Mouse (Mus musculus): ENCODE data around the gene Fgf4.
"Not testable (repeated sequence)": the region's sequence is repeated elsewhere in the genome, so short reads cannot be mapped to it uniquely, and the experiment has no call there.

Fgf4 gene

GRCm38 (mm10) chr7:144864160-144864670, 17.0 kb downstream of the Fgf4 start:
- DNase-seq (ENCODE audit: low read depth in 1 of 2, low spot score in 2 of 2): no peak

- DNase-seq (ENCODE audit: low read depth in 1 of 2, low spot score in 2 of 2): no peak
These were observed 20.0 kb downstream of the Fgf4 start for GRCm38 (mm10) chr7:144867161-144867560.

GRCm38 (mm10) chr7:144867602-144868001, 20.4 kb downstream of the Fgf4 start:
- no peak for DNase-seq (ENCODE audit: low read depth in 1 of 2, low spot score in 2 of 2)

- no peak for DNase-seq (ENCODE audit: low read depth in 1 of 2, low spot score in 2 of 2)
These were observed 25.3 kb downstream of the Fgf4 start for GRCm38 (mm10) chr7:144872420-144872819.

GRCm38 (mm10) chr7:144873160-144873559, 26.0 kb downstream of the Fgf4 start:
- no peak for DNase-seq (ENCODE audit: low read depth in 1 of 2, low spot score in 2 of 2)

- DNase-seq (ENCODE audit: low read depth in 1 of 2, low spot score in 2 of 2): no peak
These were observed 27.1 kb downstream of the Fgf4 start for GRCm38 (mm10) chr7:144874226-144874625.

- no peak for DNase-seq (ENCODE audit: low read depth in 1 of 2, low spot score in 2 of 2)
These were observed 31.2 kb downstream of the Fgf4 start for GRCm38 (mm10) chr7:144878401-144878800.

GRCm38 (mm10) chr7:144883106-144883505, 35.9 kb downstream of the Fgf4 start:
- DNase-seq (ENCODE audit: low read depth in 1 of 2, low spot score in 2 of 2): no peak

- DNase-seq (ENCODE audit: low read depth in 1 of 2, low spot score in 2 of 2): no peak
These were observed 40.5 kb downstream of the Fgf4 start for GRCm38 (mm10) chr7:144887672-144888071.

- DNase-seq (ENCODE audit: low read depth in 1 of 2, low spot score in 2 of 2): no peak
These were observed 41.6 kb downstream of the Fgf4 start for GRCm38 (mm10) chr7:144888564-144889299.

GRCm38 (mm10) chr7:144890661-144891060, 43.5 kb downstream of the Fgf4 start:
- DNase-seq (ENCODE audit: low read depth in 1 of 2, low spot score in 2 of 2): not testable (repeated sequence)

- DNase-seq (ENCODE audit: low read depth in 1 of 2, low spot score in 2 of 2): no peak
These were observed 44.7 kb downstream of the Fgf4 start for GRCm38 (mm10) chr7:144891863-144892262.

GRCm38 (mm10) chr7:144892322-144892721, 45.2 kb downstream of the Fgf4 start:
- no peak for DNase-seq (ENCODE audit: low read depth in 1 of 2, low spot score in 2 of 2)

GRCm38 (mm10) chr7:144894191-144894590, 47.0 kb downstream of the Fgf4 start:
- DNase-seq (ENCODE audit: low read depth in 1 of 2, low spot score in 2 of 2): no peak

GRCm38 (mm10) chr7:144894706-144895105, 47.5 kb downstream of the Fgf4 start:
- DNase-seq (ENCODE audit: low read depth in 1 of 2, low spot score in 2 of 2): no peak

GRCm38 (mm10) chr7:144895305-144896111, 48.3 kb downstream of the Fgf4 start:
- DNase-seq (ENCODE audit: low read depth in 1 of 2, low spot score in 2 of 2): no peak

GRCm38 (mm10) chr7:144896294-144897218, 49.4 kb downstream of the Fgf4 start, which contains the start of gene Fgf15:
Gene Fgf15 (plus strand): TSS chr7:144896531.
- DNase-seq (ENCODE audit: low read depth in 1 of 2, low spot score in 2 of 2): no peak

- DNase-seq (ENCODE audit: low read depth in 1 of 2, low spot score in 2 of 2): no peak
These were observed 51.3 kb downstream of the Fgf4 start for GRCm38 (mm10) chr7:144898506-144898905.

- DNase-seq (ENCODE audit: low read depth in 1 of 2, low spot score in 2 of 2): not testable (repeated sequence)
These were observed 58.3 kb downstream of the Fgf4 start for GRCm38 (mm10) chr7:144905514-144905913.

- peak in 1 of 2 experiments; percentile 34 for DNase-seq (ENCODE audit: low read depth in 1 of 2, low spot score in 2 of 2)
These were observed 59.7 kb downstream of the Fgf4 start for GRCm38 (mm10) chr7:144906708-144907397.
